Mouse (Mus musculus) C2C12 (cell line): ENCODE data around the gene Daw1.

Experiments
- CTCF ChIP-seq: IDR thresholded peaks from one replicate; pipeline ENCODE4 v1.5.1; 2011; ENCODE audit not compliant: control insufficient read depth, insufficient read depth, insufficient read length
- MAX ChIP-seq: IDR thresholded peaks from one replicate; pipeline ENCODE4 v1.6.1; 2011; ENCODE audit warnings: mild to moderate bottlenecking, control low read depth
- MYOD1 ChIP-seq: IDR thresholded peaks from one replicate; pipeline ENCODE4 v1.6.1; 2011; ENCODE audit warnings: low read depth; ENCODE audit not compliant: control insufficient read depth, insufficient read length
- MYOG ChIP-seq: IDR thresholded peaks from one replicate; pipeline ENCODE4 v1.6.1; 2011; ENCODE audit not compliant: control insufficient read depth, insufficient read length; ENCODE audit errors: extremely low read depth
- USF1 ChIP-seq: IDR thresholded peaks from one replicate; pipeline ENCODE4 v1.6.1; 2011; ENCODE audit warnings: low read depth, mild to moderate bottlenecking, control low read depth, moderate library complexity

GRCm38 (mm10) chr1:83110992-83111391, 48.6 kb upstream of the Daw1 start:
- TF ChIP-seq CTCF (no peak), MYOD1 (no peak), MAX (no peak), USF1 (no peak), MYOG (no peak)
